Mouse (Mus musculus) spleen, embryonic (tissue): ENCODE results near the gene Tspan10.

ENCODE experiments used
- CTCF ChIA-PET: fragments of 350-600 bp; sonication (Branson Sonifier 250); formaldehyde crosslinking; loops from one replicate; lab custom pipeline; 2022; lab: Charles Lee

The Tspan10 gene

GRCm38 (mm10) chr11:120442344-120442743, at the start of gene Tspan10:
Gene Tspan10, plus strand, starts transcription at chr11:120442644.
- CTCF ChIA-PET = no interaction called here

GRCm38 (mm10) chr11:120395661-120396060, 46.8 kb upstream of the Tspan10 start:
- CTCF ChIA-PET = interaction anchor here (0.6 kb wide), 1 partner anchor 1040 kb away, joined by 5 read pairs; no protein-coding TSS in a partner anchor

- CTCF ChIA-PET = no interaction called here
Measured at GRCm38 (mm10) chr11:120397602-120398001, 44.8 kb upstream of the Tspan10 start.

- CTCF ChIA-PET = no interaction called here
Measured at GRCm38 (mm10) chr11:120399319-120399718, 43.1 kb upstream of the Tspan10 start.

GRCm38 (mm10) chr11:120404814-120405213, 37.6 kb upstream of the Tspan10 start:
- CTCF ChIA-PET = no interaction called here

- CTCF ChIA-PET = no interaction called here
Measured at GRCm38 (mm10) chr11:120405867-120406266, 36.6 kb upstream of the Tspan10 start.

GRCm38 (mm10) chr11:120406445-120406844, 36.0 kb upstream of the Tspan10 start:
- CTCF ChIA-PET = no interaction called here

GRCm38 (mm10) chr11:120413621-120414020, 28.8 kb upstream of the Tspan10 start:
- CTCF ChIA-PET = interaction anchor here (0.5 kb wide), 1 partner anchor 1946 kb away, joined by 3 read pairs; no protein-coding TSS in a partner anchor

GRCm38 (mm10) chr11:120417852-120418251, 24.6 kb upstream of the Tspan10 start:
- CTCF ChIA-PET = no interaction called here

GRCm38 (mm10) chr11:120418592-120418991, 23.9 kb upstream of the Tspan10 start:
- CTCF ChIA-PET = no interaction called here

GRCm38 (mm10) chr11:120422651-120423568, 19.5 kb upstream of the Tspan10 start:
- CTCF ChIA-PET = interaction anchor here (0.8 kb wide), 1 partner anchor 160 kb away, joined by 3 read pairs; no protein-coding TSS in a partner anchor

- CTCF ChIA-PET = interaction anchor here (0.6 to 0.8 kb wide), 3 partner anchors 72 to 516 kb away, joined by 3 to 11 read pairs (median 5); no protein-coding TSS in a partner anchor
Measured at GRCm38 (mm10) chr11:120423569-120424295, 18.7 kb upstream of the Tspan10 start.

- CTCF ChIA-PET = no interaction called here
Measured at GRCm38 (mm10) chr11:120426727-120427126, 15.7 kb upstream of the Tspan10 start.

GRCm38 (mm10) chr11:120437152-120437856, 5.1 kb upstream of the Tspan10 start, which contains the start of gene Nploc4:
Gene Nploc4, minus strand, starts transcription at chr11:120437708.
- CTCF ChIA-PET = interaction anchor here (0.6 to 0.7 kb wide), 3 partner anchors 58 to 1363 kb away, joined by 3 to 12 read pairs (median 9); partner anchors contain the start of gene Faap100

- CTCF ChIA-PET = interaction anchor here (0.6 to 0.7 kb wide), 3 partner anchors 59 to 1363 kb away, joined by 3 to 12 read pairs (median 9); partner anchors contain the start of gene Faap100
Measured at GRCm38 (mm10) chr11:120437857-120438385, 4.5 kb upstream of the Tspan10 start.

GRCm38 (mm10) chr11:120442765-120443280, 379 bp downstream of the Tspan10 start:
- CTCF ChIA-PET = no interaction called here

GRCm38 (mm10) chr11:120444106-120444505, 1.7 kb downstream of the Tspan10 start:
- CTCF ChIA-PET = interaction anchor here (0.5 kb wide), 1 partner anchor 9 kb away, joined by 3 read pairs; no protein-coding TSS in a partner anchor

- CTCF ChIA-PET = no interaction called here
Measured at GRCm38 (mm10) chr11:120445475-120445874, 3.0 kb downstream of the Tspan10 start.

GRCm38 (mm10) chr11:120447179-120447578, 4.7 kb downstream of the Tspan10 start:
- CTCF ChIA-PET = no interaction called here

GRCm38 (mm10) chr11:120452246-120452645, 9.8 kb downstream of the Tspan10 start:
- CTCF ChIA-PET = no interaction called here
